Mouse (Mus musculus): ENCODE data around the gene Nfx1.

GRCm38 (mm10) chr4:40982486-40982885 lies 11.8 kb downstream of the Nfx1 start:
- TF ChIP-seq CTCF (IDR thresholded peaks at IDR 0.05) (no peak), POLR2A (IDR thresholded peaks at IDR 0.05; ENCODE audit: insufficient read depth, low read depth, low read length) (no peak), EP300 (IDR thresholded peaks at IDR 0.05; ENCODE audit: insufficient read depth, low read depth, low read length) (no peak)
